Mouse (Mus musculus) thymus, adult 18-20 months (tissue): Measurements from ENCODE around the gene Shc2.

Experiments used
- DNase-seq, 2 experiments: peaks; one replicate each; pipeline ENCODE4 v3.0.0; 2022; ENCODE audit warnings: mixed read lengths in 2 of 2

Shc2 gene

DNA sequence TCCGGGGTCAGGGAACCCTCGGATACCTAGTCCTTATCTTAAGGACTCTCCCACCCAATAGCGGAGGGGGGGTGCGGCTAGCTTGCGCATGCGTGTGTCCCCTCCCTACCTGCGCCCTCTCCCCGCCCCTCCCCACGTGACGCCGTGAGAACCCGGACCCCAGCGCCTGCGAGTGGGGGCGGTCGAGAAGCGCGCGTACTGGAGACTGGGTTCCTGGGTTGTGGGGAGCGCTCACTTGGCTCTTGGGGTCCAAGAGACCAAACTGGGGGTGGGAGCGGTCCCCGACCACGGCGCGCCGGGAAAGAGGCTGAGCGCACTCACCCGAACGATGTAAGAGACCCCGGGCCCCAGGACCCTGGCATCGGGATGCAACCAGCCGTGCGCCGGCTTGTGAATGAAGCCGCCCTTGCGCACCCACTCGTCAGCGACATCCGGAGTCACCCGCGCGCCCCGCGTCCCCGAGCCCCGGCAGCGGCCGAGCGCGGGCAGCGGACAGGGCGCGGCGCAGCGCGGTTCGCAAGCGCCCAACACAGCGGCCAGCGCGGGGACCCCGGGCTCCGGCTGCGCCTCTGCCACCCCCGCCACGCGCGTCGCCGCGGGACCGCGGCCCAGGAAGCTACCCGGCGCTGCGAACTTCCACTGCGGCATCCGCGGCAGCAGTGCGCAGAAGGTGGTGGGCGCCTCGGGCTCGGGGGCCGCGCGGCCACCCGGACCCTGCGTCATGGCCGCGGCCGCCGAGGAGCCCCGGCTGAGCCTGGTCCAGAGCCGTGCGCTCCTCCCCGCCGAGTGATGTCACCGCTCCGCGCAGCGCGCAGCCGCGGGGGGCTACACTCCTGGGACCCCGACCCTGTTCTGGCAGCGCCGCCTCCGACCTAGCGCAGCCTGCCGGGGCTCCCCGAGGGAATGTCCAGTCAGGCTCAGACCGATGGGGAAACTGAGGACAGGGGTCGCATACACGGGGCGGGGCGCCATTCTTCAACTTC lies at the start of gene Shc2:
TSS of gene Shc2 (minus strand) at position 791 of the 983 bp plus-strand sequence.
- no peak for DNase-seq

DNA sequence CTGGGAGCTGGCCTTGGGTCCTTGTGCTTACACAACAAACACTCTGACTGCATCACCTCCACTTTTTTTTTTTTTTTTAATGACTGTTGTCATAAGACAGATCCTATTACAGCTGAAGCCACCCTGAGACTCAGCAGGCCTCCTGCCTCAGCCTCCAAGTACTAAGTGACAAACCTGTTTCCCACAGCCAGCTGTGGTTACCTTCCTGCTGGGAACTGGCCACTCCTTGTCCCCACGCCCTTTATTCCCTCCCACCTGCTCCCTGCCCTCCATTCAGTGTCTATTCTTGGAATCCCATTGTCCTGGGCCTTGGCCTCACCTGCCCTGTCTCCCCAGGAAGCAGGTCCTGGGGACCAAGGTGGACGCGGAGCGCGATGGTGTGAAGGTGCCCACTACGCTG lies 49.8 kb upstream of the Shc2 start:
- DNase-seq = no peak

DNA sequence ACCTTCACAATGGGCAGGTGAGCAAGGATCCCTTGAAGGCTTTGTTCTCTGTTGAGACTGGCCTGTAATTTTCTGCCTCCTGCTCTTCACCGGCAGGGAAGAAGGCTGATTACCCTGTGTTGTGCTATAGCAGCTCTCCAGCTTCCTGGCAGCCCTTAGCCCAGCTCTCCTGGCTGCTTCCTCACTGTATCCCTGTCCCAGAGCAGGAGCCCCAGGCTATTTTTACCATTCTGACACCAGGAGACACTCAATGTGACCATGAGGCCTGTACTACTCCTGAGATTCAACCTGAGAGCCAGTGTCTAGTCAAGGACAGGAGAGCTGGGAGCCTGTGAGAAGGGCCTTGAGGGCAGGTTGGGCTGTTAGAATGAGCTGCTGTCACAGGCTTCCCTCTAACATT lies 49.0 kb upstream of the Shc2 start:
- DNase-seq = no peak

DNA sequence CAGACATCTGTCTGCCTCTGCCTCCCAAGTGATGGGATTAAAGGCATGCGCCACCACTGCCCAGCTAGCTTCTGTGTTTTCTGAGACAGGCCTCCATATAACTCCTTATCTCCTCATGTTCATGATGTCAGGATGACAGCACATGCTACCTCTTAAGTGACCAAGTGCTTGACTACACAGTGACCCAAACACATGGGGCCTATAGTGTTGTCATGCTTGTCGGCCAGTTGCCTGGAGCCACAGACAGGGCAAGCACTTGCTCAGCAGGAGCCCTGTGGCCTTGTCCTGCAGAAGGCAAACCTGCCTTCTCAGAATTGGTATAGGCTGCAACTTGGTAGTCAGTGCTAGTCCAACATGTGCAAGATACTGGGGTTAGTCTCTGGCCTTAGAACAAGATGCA lies 48.5 kb upstream of the Shc2 start:
- no peak for DNase-seq

DNA sequence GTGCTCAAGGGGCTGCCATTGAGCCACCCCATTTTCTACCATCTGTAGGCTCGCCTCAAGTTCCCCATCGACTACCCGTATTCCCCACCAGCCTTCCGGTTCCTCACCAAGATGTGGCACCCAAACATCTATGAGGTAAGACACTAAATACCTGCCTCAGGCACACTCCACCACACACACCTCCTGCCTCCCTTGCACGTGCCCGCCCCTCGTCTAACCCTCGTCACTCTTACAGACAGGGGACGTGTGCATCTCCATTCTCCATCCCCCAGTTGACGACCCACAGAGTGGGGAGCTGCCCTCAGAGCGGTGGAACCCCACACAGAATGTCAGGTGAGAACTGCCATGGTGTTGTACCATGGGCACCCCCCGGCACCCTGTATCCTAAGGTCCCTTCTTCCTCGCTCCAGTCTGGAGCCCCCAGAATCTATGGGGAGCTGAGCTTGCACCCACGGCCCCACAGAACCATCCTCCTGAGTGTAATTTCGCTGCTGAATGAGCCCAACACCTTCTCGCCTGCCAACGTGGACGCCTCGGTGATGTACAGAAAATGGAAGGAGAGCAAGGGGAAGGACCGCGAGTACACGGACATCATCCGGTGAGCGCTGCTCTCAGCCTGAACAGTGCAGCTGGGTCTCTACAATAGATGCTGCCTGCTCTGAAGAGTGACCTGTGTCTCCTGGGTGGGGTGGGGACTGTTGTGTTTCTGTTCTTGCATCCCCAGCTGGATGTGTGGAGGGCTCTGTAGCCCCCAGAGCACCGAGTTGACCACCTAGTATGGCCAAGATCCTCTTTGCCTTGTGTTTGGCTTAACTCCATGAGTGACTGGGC lies 47.3 kb upstream of the Shc2 start:
- DNase-seq = no peak

DNA sequence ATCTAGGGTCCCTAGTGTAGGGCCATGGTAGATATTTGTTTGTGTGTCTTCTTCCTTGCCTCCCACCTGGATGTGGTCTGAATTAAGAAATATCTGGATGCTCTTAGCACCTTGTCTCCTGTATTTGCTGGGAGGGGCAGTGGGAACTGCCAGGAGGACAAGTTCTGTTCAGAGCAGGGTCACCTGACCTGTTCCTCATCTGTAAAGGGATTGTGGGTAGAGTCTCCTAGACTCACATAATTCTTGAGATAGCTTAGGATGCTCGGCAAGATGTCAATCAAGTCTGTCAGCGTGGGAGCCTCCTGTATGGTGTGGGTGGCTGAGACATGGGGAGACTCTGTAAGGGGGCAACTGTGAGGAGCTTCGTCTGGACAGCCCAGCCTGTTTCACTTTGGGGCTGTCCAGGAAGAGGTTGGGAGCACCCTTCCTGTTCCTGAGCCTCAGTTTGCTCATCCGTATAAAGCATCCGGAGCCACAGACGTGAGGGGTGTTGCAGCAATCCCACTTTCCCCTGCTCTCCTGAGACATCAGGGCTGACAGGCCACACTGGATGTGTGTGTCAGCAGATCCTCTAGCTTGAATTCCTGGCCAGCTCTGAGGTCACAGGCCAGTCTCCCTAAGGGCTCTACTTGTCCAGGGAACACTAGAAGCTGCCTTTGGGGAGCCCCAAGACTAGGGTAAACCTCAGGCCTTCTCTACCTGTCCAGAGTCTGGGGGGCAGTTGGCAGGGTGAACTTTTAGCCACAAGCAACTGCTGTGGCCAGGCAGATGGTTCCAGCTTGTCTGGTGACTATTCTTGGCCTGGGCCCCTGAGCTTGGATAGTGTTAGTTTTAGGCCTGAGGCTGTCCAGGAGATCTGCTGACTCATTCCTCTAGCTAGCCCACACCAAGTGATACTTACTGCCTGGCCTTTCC lies 46.3 kb upstream of the Shc2 start:
- DNase-seq = no peak

DNA sequence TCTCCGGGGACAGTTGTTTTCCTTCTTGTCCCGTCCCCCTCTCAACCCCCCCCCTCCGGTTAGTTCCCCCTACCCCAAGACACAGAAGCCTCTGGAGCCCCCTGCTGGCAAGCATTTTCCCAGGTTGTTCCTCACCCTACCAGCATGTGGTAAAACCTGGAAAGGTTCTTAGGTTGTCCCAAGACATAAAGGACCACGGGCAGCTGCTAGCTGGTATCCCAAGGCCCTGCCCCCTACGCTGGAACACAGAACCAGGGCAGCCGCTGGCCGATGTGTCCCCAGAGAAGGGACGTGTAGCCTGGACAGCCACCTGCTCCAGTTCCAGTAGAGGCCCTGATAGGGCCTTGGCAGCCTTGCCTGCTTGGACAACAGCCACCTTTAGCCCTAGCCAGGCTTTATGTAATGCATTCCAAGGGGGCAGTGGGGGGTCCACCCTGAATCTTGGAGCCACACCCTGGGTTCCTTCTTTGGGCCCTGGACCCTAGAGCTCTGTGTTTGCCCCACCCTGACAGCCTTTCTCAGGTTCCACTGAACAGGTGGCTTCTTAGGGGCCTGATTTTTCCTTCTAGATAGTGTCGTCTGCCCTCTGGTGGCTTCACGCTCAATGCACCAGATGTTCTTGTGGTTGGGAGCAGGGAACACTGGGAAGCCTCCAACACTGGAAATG lies 45.3 kb upstream of the Shc2 start:
- peak; percentile 40 to 60 for DNase-seq

DNA sequence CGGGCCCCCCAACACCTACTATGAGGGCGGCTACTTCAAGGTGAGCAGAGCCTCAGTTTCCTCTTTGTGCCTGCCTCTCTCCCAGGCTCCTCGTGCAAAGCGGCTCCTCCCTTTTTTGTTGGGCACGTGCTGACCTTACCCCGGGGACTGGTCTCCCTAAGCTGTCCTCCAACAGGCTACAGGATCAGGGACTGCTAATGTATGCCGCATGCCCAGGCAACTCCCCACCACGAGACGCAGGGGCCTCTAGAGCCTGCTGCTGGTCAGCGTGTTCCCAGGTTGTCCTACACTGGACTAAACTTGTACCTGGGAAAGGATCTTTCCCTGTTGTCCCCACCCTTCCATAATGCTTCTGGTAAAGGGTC lies 44.8 kb upstream of the Shc2 start:
- peak; percentile 33 to 60 for DNase-seq

DNA sequence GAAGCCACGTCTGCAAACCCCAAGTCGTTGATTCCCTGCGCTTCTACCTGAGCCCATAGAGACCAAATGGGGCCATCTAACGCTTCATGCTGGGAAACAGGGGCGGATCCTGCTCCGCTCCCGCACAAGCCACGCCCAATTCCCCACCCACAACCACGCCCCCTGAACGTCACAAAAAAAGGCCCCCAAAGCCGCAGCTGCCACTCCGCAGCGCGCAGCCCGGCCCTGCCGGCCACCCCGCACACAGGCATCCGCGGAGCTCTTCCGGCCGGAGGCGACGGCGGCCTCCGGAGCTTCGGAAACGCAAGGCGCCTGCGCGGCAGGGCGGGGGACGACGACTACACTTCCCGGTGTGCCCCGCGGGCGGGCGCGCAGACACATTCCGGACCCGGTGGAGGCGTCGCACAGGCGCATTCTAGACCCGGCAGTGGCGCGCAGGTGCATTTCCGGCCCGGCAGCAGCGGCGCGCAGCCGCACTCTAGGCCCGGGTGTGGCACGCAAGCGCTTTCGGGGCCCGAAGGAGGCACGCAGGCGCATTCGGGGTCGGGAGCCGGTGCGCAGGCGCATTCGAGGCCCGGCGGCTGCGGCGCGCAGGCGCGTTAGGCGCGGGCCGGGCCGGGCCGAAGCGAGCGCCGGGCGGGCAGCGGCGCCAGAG lies 44.0 kb upstream of the Shc2 start, which contains the start of gene Cdc34:
TSS of gene Cdc34 (plus strand) at position 605 of the 655 bp plus-strand sequence.
- DNase-seq = peak; percentile 99

DNA sequence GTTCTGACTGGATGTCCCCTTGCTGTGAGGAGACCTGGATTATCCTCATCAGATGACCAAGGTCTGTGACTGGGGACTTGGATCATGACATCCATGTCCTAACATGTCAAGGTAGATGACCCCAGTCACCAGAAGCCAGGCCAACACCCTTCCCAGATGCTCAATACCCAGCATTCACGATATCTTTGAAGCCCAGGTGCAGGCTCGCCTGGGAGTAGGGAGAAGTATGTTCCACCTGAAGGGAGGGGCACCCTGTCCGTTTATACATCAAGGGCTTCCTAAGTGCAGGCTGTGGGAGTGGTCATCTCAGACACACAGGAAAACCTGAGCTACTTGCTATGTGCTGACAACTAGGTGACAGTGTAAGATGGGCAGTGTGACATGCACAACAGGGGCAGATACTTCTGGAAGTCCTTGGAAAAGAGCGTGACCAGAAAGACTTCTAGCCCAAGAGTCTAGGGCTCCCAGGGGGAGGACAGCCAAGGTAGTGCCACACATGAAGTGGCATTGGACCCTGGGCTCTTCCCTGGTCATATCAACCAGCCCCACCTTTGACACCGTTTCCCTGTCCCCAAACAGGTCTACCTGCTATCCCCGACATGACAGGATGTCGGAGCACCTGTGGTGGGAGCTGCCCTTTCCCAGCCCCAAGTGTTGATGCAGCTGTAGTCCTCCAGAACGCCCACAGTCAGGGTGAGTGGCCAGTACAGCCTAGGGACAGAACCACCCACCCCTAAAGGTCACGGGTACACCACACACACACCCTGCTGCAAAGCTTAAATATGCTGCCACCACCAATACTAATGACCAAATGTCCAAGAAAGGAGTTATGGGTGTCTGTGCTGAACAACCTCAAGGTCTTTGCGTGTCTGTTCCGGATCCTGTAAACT lies 43.1 kb upstream of the Shc2 start:
- peak in 1 of 2 experiments; percentile 59 for DNase-seq

DNA sequence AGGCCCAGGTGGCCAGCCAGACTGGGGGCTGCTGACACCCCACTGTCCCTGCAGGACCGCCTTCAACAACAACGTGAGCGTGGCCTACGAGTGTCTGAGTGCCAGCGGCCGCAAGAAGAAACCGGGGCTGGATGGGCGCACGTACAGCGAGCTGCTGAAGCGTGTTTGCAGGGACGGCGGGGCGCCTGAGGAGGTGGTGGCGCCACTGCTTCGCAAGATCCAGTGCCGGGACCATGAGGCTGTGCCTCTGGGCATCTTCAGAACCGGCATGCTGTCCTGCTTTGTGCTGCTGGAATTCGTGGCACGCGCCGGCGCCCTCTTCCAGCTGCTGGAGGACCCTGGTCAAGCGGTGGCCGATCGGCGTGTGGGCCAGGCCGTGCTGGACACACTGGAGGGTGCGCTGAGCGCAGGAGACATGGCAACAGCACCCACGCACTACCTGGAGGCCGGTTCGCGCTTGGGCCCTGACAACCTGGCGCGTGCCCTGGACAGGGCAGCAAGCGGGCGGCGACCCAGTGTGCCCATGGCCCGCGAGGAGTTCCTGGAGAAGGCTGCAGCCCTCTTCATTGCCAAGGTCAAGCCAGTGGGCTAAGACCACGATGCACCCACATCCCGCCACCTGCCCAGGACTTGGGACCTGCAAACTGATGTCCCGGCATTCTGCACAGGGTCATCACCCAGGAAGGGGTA lies 37.8 kb upstream of the Shc2 start:
- no peak for DNase-seq

DNA sequence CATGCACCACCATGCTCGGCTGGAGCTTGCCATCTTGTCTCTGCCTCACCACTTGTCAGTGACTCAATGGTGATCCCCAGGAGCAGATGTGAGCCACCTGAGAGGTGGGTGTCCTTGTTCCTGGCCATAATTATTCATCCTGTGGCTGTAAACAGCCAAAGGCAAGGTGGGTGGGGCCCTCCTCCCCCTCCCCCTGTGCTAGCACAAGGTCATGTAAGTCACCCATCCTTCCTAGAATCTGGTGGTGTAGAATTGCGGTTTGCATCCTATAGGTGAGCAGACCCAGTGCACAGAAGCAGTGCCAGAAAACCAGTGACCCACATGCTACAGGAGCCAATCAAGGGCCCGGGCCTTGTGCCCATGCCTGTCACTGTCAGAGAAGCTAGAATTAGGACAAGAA lies 35.3 kb upstream of the Shc2 start:
- no peak for DNase-seq

DNA sequence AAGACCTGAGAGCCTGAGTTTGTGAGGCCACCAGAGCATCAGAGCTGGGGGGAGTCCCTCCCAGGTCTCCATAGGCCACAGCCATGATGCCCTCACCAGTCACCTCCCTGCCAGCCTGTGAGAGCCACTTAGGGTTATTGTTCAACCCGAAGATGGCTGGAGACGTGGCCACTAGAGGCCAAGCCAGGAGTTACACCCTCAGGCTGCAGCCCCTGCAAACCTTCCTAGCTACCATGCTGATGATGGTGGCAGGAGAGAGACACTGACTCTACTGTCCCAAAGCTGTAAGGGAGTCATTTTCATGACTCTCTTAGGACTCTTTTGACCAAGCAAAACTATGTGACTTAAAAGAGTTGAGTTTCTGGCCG lies 34.4 kb upstream of the Shc2 start:
- DNase-seq = no peak

DNA sequence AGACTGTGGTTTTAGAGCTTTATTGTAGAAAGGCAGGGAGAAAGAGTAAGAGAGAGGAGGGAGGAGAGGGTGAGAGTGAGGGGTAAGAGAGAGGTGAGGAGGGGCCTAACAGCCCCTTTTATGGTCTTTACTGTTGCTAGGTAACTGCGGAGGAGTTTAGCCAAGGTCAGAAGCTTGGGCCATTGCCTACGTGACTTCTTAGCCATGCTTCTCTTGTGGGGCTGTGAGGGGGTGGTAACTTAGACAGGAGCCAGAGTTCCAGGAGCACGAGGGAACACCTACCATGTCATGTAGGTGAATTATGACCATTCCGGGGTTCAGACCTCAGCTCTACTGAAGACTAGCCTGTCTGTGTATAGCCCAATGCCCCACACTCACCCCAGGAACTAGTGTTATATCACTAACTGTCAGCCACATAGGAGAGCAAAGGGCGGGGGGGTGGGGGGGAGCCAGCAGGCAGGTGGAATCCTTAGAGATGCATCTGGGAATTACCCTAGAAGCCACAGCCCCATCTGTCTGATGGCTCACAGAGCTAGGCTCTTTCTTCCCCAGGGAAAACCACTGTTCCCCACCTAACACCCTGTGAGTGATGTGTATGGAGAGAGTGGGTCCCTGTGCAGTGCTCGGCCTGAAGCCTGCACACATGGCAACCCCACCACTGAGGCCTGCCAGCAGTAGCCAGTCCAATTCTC lies 33.8 kb upstream of the Shc2 start:
- DNase-seq = no peak

DNA sequence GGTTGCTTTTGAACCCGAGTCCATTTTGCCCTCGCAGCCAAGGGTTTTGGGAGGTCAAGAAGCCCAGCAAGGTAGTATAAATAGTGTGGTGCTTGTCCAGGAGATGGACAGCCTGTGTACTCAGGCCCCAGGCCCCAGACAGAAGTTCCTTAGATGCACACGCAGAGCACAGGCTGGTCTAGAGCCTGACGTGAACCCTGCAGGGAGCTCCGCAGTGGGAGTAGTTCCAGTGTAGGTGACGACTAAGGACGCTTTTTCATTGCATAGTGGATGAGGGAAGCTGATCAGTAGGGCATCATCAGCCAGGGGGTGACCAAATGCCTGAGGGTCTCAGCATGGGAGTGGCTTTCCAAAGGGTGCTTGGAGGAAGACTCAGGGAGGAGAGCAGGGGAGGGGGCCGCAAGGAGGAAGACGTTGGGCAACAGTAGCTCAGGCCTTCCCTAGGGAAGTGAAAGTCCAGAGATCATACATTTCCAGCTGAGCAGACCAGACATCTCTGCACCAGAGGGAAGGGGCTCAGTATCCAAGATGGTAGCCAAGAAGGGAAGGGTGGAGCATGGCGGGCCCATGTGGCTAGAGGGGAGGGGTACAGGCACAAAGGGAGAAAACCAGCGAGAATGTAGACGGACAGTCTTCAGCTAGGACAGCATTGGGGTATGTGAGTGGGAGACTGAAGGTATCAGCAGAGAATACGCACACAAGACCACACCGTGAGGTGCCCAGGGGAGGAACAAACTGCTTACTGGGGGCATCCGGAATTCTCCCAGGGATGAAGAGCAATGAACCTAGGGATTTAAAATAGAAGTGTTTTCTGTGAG lies 32.6 kb upstream of the Shc2 start:
- no peak for DNase-seq

DNA sequence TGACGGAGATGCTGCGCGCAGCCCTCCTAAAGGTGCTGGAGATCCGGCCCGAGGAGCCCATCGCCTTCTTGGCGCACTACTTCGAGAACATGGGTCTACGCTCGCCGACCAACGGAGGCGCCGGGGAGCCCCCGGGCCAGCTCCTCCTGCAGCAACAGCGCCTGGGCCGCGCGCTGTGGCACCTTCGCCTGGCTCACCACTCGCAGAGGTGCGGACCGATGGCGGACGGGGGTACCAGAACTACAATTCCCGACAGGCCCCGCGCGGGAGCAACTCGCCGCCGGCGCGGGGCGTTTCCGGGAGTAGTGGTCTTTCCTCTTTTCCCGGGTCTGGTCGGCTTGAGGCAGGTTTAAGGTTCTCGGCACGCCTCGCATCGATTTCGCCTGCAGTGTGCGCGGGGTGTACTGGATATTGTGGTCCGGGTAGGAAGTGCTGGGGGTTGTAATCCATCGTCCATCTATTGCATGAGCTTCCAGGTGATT lies 31.9 kb upstream of the Shc2 start:
- peak; percentile 69 to 71 for DNase-seq

DNA sequence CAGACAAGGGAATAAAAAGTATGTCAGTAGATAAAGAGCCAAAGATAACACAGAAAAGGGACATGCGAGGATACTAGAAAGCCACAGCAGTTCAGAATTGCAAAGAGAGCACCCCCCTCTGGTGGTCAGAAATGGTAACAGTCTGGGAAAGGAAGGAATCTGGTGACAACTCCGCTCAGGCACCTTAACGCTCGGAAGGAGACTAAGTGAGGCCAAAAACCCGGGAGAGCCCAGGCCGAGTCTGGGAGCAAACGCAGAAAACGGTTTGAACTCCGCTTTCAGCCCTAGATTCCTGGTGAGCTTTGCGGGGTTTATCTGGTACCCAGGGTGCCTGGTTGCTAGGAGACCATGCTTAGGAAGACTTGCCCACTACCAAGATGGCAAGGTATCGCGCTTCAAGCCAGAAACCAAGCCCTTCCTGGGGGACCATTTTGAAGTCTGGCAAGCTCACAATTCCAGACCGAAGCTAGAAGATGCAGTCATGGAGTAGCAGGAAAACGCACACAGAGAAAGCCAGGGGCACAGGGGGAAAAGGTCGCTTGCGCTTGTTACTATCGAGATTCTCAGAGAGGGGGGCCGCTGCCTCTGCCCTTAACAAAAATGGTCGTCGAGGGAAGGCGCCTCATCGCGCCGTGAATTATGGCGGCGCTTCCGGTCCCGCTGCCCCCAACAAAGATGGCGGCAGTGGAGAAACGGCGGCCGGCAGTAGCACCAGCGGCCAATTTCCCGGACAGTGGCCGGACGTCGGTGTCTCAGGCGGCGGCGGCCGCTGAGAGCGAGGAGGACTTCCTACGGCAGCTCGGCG lies 31.3 kb upstream of the Shc2 start, which contains the start of gene Tpgs1:
TSS of gene Tpgs1 (plus strand) at position 599 of the 805 bp plus-strand sequence.
- DNase-seq = peak; percentile 70 to 84
